Comparison of ENCODE assay signal across 18 mouse cellular contexts in genomic region chr11:115683326-115683725, GRCm38 (mm10).
"Had no signal": no experiment of that assay in that cellular context is flagged by ENCODE, and none has a peak within 500 bp of the region (broad histone marks: within the 10 kb centered on the region; RNA-seq: fewer than 3 reads in every experiment).

No protein-coding gene starts in this region.

- H3K27me3 ChIP-seq: lung, embryonic 15.5 days; megakaryocyte, embryonic 14.5 days; midbrain, embryonic 13.5 days; midbrain, embryonic 15.5 days; neural tube, embryonic 12.5 days had no signal

- H3K9ac ChIP-seq: lung, embryonic 15.5 days; midbrain, embryonic 13.5 days; midbrain, embryonic 15.5 days; neural tube, embryonic 12.5 days had no signal

- DNase-seq: lung, adult 2 months; lung, postnatal 14 days; lung, postnatal 36 days; retina, postnatal 1 day; right cerebral cortex, adult 18-20 months; right cerebral cortex, postnatal 25 days; right cerebral cortex, postnatal 4 days; spleen, adult 18-20 months; thymus, adult 18-20 months; thymus, postnatal 14 days; thymus, postnatal 36 days had no signal

- H3K9me3 ChIP-seq: lung, embryonic 15.5 days; midbrain, embryonic 13.5 days; midbrain, embryonic 15.5 days; neural tube, embryonic 12.5 days had no signal

- H3K27ac ChIP-seq: lung, embryonic 15.5 days; macrophage; midbrain, embryonic 13.5 days; midbrain, embryonic 15.5 days; neural tube, embryonic 12.5 days had no signal

- H3K4me2 ChIP-seq: lung, embryonic 15.5 days; midbrain, embryonic 11.5 days; midbrain, embryonic 13.5 days; midbrain, embryonic 15.5 days; neural tube, embryonic 12.5 days had no signal

- H3K4me1 ChIP-seq: lung, embryonic 15.5 days; midbrain, embryonic 13.5 days; midbrain, embryonic 15.5 days; neural tube, embryonic 12.5 days had no signal

- H3K4me3 ChIP-seq: lung, embryonic 15.5 days; megakaryocyte, embryonic 14.5 days; midbrain, embryonic 13.5 days; midbrain, embryonic 15.5 days; neural tube, embryonic 12.5 days had no signal
